Comparison of ENCODE assay signal across 4 mouse cellular contexts in genomic region chr17:31954551-31955140, GRCm38 (mm10).
"Had no signal": no experiment of that assay in that cellular context is flagged by ENCODE, and none has a peak within 500 bp of the region (broad histone marks: within the 10 kb centered on the region; RNA-seq: fewer than 3 reads in every experiment).

No protein-coding gene starts in this region.

- DNase-seq: left cerebral cortex, postnatal 4 days; midbrain, embryonic 14.5 days; thymus, adult 2 months; thymus, postnatal 25 days had no signal
